Mouse (Mus musculus): Measurements from ENCODE around the gene B4gat1. TPM values are rescaled to one million over a fixed set of nuclear protein-coding genes. Genes with fewer than 3 reads are reported as not detected.
"Not testable (repeated sequence)": the region's sequence is repeated elsewhere in the genome, so short reads cannot be mapped to it uniquely, and the experiment has no call there.

Gene B4gat1
- total RNA-seq (2021), result 10 to 100 TPM; 28.5 to 31.4 TPM
- long read RNA-seq, experiment 1, transcript B4gat1-201 (2 exons, 2,032 nt), result major isoform, 71 of 72 reads
- long read RNA-seq, experiment 1, partial matches to known transcripts, result 0 of 72 reads
- long read RNA-seq, experiment 1, other reads (novel, unspliced or antisense), result 0 of 72 reads
- long read RNA-seq, experiment 2, transcript B4gat1-201 (2 exons, 2,032 nt), result major isoform, 85 of 87 reads
- long read RNA-seq, experiment 2, partial matches to known transcripts, result 0 of 87 reads
- long read RNA-seq, experiment 2, other reads (novel, unspliced or antisense), result 0 of 87 reads

GRCm38 (mm10) chr19:5038709-5039156 lies at the start of gene B4gat1, which contains the start of gene AC124502.3:
TSS of gene B4gat1 (plus strand) at chr19:5038826.
TSS of gene AC124502.3 (plus strand) at chr19:5038891.
- peak; percentile 85 to 91 for DNase-seq (ENCODE audit: low spot score in 2 of 2)

- DNase-seq (ENCODE audit: low spot score in 2 of 2), result peak; percentile 92 to 94
These were observed 49.6 kb upstream of the B4gat1 start for GRCm38 (mm10) chr19:4989013-4989412.

GRCm38 (mm10) chr19:4989434-4990255 lies 49.0 kb upstream of the B4gat1 start:
- no peak for DNase-seq (ENCODE audit: low spot score in 2 of 2)

GRCm38 (mm10) chr19:4990256-4990625 lies 48.4 kb upstream of the B4gat1 start, which contains the start of gene Npas4:
TSS of gene Npas4 (minus strand) at chr19:4990316.
- DNase-seq (ENCODE audit: low spot score in 2 of 2), result no peak

- no peak for DNase-seq (ENCODE audit: low spot score in 2 of 2)
These were observed 47.9 kb upstream of the B4gat1 start for GRCm38 (mm10) chr19:4990716-4991115.

GRCm38 (mm10) chr19:4992371-4992770 lies 46.3 kb upstream of the B4gat1 start:
- no peak for DNase-seq (ENCODE audit: low spot score in 2 of 2)

- peak in 1 of 2 experiments; percentile 60 for DNase-seq (ENCODE audit: low spot score in 2 of 2)
These were observed 45.7 kb upstream of the B4gat1 start for GRCm38 (mm10) chr19:4992904-4993303.

GRCm38 (mm10) chr19:4994043-4994442 lies 44.6 kb upstream of the B4gat1 start:
- no peak for DNase-seq (ENCODE audit: low spot score in 2 of 2)

- peak in 1 of 2 experiments; percentile 13 for DNase-seq (ENCODE audit: low spot score in 2 of 2)
These were observed 39.0 kb upstream of the B4gat1 start for GRCm38 (mm10) chr19:4999445-5000140.

- DNase-seq (ENCODE audit: low spot score in 2 of 2), result peak in 1 of 2 experiments; percentile 72
These were observed 36.8 kb upstream of the B4gat1 start for GRCm38 (mm10) chr19:5001666-5002406.

GRCm38 (mm10) chr19:5003644-5004043 lies 35.0 kb upstream of the B4gat1 start:
- DNase-seq (ENCODE audit: low spot score in 2 of 2), result not testable (repeated sequence)

GRCm38 (mm10) chr19:5004925-5005324 lies 33.7 kb upstream of the B4gat1 start:
- no peak for DNase-seq (ENCODE audit: low spot score in 2 of 2)

GRCm38 (mm10) chr19:5013138-5013537 lies 25.5 kb upstream of the B4gat1 start:
- DNase-seq (ENCODE audit: low spot score in 2 of 2), result no peak

- DNase-seq (ENCODE audit: low spot score in 2 of 2), result no peak
These were observed 23.6 kb upstream of the B4gat1 start for GRCm38 (mm10) chr19:5014961-5015398.

GRCm38 (mm10) chr19:5016221-5016742 lies 22.3 kb upstream of the B4gat1 start:
- DNase-seq (ENCODE audit: low spot score in 2 of 2), result no peak

- peak in 1 of 2 experiments; percentile 73 for DNase-seq (ENCODE audit: low spot score in 2 of 2)
These were observed 21.8 kb upstream of the B4gat1 start for GRCm38 (mm10) chr19:5016782-5017181.

GRCm38 (mm10) chr19:5017611-5018010 lies 21.0 kb upstream of the B4gat1 start:
- no peak for DNase-seq (ENCODE audit: low spot score in 2 of 2)

GRCm38 (mm10) chr19:5018191-5018590 lies 20.4 kb upstream of the B4gat1 start:
- no peak for DNase-seq (ENCODE audit: low spot score in 2 of 2)

GRCm38 (mm10) chr19:5021416-5021815 lies 17.2 kb upstream of the B4gat1 start:
- DNase-seq (ENCODE audit: low spot score in 2 of 2), result no peak
